Mouse (Mus musculus) intestine, postnatal 0 days (tissue): ENCODE results near the gene Fbxo39. TPM values are rescaled to one million over a fixed set of nuclear protein-coding genes. Genes with fewer than 3 reads are reported as not detected.
A peak's percentile ranks its signal among the peaks of the same experiment; 100 is the strongest.

Experiments used
- ATAC-seq: fragments of 200-750 bp; cut with Nextera tagmentation; 2 replicates; pipeline ENCODE4 v1.8.0; 2017; ENCODE audit warnings: mild to moderate bottlenecking, moderate TSS enrichment, moderate library complexity
- H3K27ac ChIP-seq: fragments of 300-500 bp; sonication (generic); 2 replicates; pipeline ENCODE4 v1.5.1; 2014; ENCODE audit warnings: mild to moderate bottlenecking, low read depth, low read length, moderate library complexity
- H3K27me3 ChIP-seq: fragments of 300-500 bp; sonication (generic); replicated peaks from 2 replicates; pipeline ENCODE4 v1.6.1; 2014; ENCODE audit warnings: low read length, mixed read lengths; ENCODE audit not compliant: control insufficient read depth, insufficient read depth
- H3K36me3 ChIP-seq: fragments of 300-500 bp; sonication (generic); 2 replicates; pipeline ENCODE4 v1.6.1; 2014; ENCODE audit warnings: mild to moderate bottlenecking, moderate library complexity; ENCODE audit not compliant: control insufficient read depth, insufficient read depth
- H3K4me1 ChIP-seq: fragments of 300-500 bp; sonication (generic); replicated peaks from 2 replicates; pipeline ENCODE4 v1.6.1; 2014; ENCODE audit warnings: antibody characterized with exemption, low read length, mixed read lengths; ENCODE audit not compliant: control insufficient read depth, insufficient read depth
- H3K4me2 ChIP-seq: fragments of 300-500 bp; sonication (generic); replicated peaks from 2 replicates; pipeline ENCODE4 v1.6.1; 2014; ENCODE audit warnings: low read depth, mild to moderate bottlenecking, moderate library complexity
- H3K4me3 ChIP-seq: fragments of 300-500 bp; sonication (generic); 2 replicates; pipeline ENCODE4 v1.5.1; 2014; ENCODE audit warnings: low read depth, low read length
- H3K9ac ChIP-seq: fragments of 300-500 bp; sonication (generic); 2 replicates; pipeline ENCODE4 v1.6.1; 2014; ENCODE audit warnings: mild to moderate bottlenecking, low read depth, low read length
- H3K9me3 ChIP-seq: fragments of 300-500 bp; sonication (generic); 2 replicates; pipeline ENCODE4 v1.6.1; 2016; ENCODE audit warnings: mixed run types; ENCODE audit not compliant: control insufficient read depth
- CTCF ChIP-seq: sonication (generic); IDR thresholded peaks from 2 replicates; pipeline ENCODE4 v1.5.1; 2016; ENCODE audit warnings: low read depth, mild to moderate bottlenecking, control low read depth, antibody characterized with exemption, moderate library complexity
- WGBS: fragments of 180-500 bp; shearing (Covaris S2); extraction: QIAGEN DNeasy Blood & Tissue Kit; methylation state at CpG from one replicate; pipeline ENCODE4 v1.1.7; 2014; 5-methylcytosine and 5-hydroxymethylcytosine counted together
- polyA plus RNA-seq: library from polyadenylated mRNA; unstranded; fragments of >200 nt; fragmentation: Nextera tagmentation; extraction: Ambion mirVana; gene quantifications from 2 replicates; pipeline ENCODE4 v1.2.1, GENCODE M21; 2015

The Fbxo39 gene
- polyA plus RNA-seq, 1 experiment from 2014 or later, result not detected

DNA sequence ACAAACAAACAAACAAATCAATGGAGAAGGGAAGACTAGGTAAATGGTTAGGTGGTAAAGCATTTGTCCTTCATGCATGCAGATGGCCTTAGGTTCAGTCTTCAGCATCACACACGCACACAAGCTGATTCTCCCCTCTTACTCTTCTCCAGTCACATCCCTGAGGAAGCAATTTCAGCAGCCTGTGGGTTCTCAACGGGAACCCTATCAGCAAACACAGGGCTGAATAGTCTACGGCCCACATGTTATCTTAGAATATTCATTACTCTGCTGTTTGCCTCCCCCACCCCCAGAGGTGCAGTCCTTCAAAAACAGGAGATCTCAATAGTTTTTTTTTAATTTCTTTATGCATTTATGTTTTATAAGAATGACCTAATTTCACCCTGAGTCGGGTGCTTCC, 3.8 kb upstream of the Fbxo39 start:
- no peaks in the 10 kb centered on the region for H3K9me3 ChIP-seq
- no peak overlapping the region for H3K4me3 ChIP-seq
- H3K36me3 ChIP-seq, result peaks cover 3% of the 10 kb centered on the region; the same call in 1 of the 2 replicates
- WGBS, result 67% methylated on average over 4 of the region's 4 CpGs
- no peak overlapping the region for H3K27ac ChIP-seq
- H3K27me3 ChIP-seq, result peaks cover 15% of the 10 kb centered on the region
- no peak overlapping the region for H3K9ac ChIP-seq
- no peak for TF ChIP-seq CTCF
- no peak for ATAC-seq
- no peaks in the 10 kb centered on the region for H3K4me1 ChIP-seq
- no peak overlapping the region for H3K4me2 ChIP-seq

DNA sequence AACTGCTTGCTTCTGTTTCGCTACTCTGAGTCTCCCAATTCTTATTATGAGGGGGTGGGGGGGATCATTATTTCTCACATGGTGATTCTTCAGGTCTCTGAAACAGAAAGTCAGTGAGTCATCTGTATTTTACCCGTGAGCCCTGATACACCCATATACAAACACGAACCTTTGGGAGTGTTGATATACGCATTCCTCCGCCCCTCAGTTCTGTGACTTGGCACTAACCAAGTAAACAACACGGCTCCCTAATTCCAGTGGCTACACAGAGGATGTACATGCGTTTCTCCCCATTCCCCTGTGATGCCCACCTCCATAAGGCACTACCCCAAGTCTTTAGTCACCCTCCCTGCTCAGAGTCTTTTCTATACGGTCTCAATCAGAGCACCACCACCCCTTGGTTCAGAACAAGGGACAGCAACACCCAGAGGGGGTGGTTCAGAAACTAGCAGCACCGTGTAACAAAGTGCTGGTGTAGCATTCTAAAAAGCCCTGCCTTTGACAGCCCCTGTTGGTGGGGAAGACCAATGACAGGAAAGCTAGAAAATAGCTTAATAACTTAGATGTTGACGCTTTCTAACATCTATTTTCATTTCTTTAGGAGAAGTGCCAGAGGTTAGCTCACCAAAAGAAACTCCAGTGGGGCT, 2.8 kb upstream of the Fbxo39 start:
- H3K36me3 ChIP-seq, result peaks cover 3% of the 10 kb centered on the region; the same call in 1 of the 2 replicates
- no peak for ATAC-seq
- no peak for TF ChIP-seq CTCF
- H3K4me2 ChIP-seq, result no peak overlapping the region
- WGBS, result 73% methylated on average over 10 of the region's 10 CpGs
- H3K9ac ChIP-seq, result no peak overlapping the region
- no peak overlapping the region for H3K4me3 ChIP-seq
- no peaks in the 10 kb centered on the region for H3K9me3 ChIP-seq
- no peak overlapping the region for H3K27ac ChIP-seq
- H3K4me1 ChIP-seq, result no peaks in the 10 kb centered on the region
- peaks cover 19% of the 10 kb centered on the region for H3K27me3 ChIP-seq

DNA sequence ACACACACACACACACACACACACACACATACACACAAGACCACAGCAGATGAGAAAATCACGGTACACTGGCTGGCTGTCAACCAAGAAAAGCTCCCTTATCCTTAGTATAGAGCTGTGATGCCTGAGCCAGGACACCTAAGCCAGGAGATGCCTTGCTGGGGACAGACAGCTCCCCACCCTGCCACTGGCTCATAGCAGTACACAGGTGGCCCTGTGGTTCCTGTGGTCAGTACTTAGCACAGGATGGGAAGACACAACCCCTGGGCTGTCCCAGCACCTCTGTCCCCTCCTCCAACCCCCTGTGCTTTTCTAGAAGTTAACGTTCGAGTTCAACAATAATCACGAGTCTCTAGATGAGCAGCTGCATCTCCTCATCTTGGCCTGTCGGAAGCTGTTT, 3.8 kb downstream of the Fbxo39 start:
- Histone ChIP-seq H3K4me3 (no peak overlapping the region), H3K4me1 (no peaks in the 10 kb centered on the region), H3K4me2 (no peak overlapping the region), H3K27ac (no peak overlapping the region), H3K36me3 (no peaks in the 10 kb centered on the region), H3K9me3 (no peaks in the 10 kb centered on the region), H3K9ac (no peak overlapping the region), H3K27me3 (peaks cover 19% of the 10 kb centered on the region)
- 67% methylated on average over 5 of the region's 5 CpGs for WGBS
- ATAC-seq, result no peak
- no peak for TF ChIP-seq CTCF

- Histone ChIP-seq H3K27ac (no peak overlapping the region), H3K27me3 (no peaks in the 10 kb centered on the region), H3K9ac (no peak overlapping the region), H3K36me3 (no peaks in the 10 kb centered on the region), H3K9me3 (no peaks in the 10 kb centered on the region), H3K4me1 (no peaks in the 10 kb centered on the region), H3K4me3 (no peak overlapping the region), H3K4me2 (no peak overlapping the region)
- TF ChIP-seq CTCF, result peak; percentile 61
- 68% methylated on average over 3 of the region's 3 CpGs for WGBS
- ATAC-seq, result no peak
Observed at GRCm38 (mm10) chr11:72324431-72324830, 10.2 kb downstream of the Fbxo39 start.

- WGBS, result 80% methylated on average over 4 of the region's 4 CpGs
- TF ChIP-seq CTCF, result no peak
- Histone ChIP-seq H3K4me2 (no peak overlapping the region), H3K27me3 (no peaks in the 10 kb centered on the region), H3K9ac (no peak overlapping the region), H3K36me3 (no peaks in the 10 kb centered on the region), H3K4me3 (no peak overlapping the region), H3K27ac (no peak overlapping the region), H3K4me1 (no peaks in the 10 kb centered on the region), H3K9me3 (no peaks in the 10 kb centered on the region)
- ATAC-seq, result no peak
Observed at GRCm38 (mm10) chr11:72325701-72326100, 11.5 kb downstream of the Fbxo39 start.

DNA sequence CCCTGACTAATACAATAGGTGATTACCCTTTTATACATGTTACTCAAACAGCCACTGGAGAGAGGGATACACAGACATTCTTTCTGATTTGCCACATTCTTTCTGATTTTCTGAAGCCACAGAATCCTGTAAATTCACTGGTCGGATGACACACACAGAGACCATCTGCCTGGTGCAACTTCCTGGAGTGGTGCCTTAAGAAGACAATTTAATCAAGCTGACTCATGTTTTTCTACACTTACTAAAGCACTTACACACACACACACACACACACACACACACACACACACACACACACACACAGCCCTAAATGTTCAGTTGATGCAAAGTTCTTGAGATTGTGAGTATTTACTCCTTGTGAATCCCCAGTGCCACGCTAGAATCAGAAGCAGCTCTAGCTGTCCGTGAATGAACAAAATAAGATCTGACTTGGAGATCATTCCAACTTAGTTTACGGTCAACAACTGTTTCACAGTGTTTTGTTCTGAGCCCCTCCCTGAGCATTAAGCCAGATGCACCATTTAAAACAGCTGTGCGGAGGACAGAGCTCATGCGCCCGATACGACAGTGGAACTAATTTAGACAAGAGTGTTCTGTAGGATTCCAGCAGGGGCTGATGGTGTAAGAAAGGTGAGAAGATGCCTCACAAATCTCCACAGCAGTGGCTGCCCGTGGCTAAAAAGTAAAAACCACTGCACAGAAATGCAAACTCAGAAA, 18.9 kb downstream of the Fbxo39 start:
- Histone ChIP-seq H3K4me3 (no peak overlapping the region), H3K4me2 (no peak overlapping the region), H3K4me1 (no peaks in the 10 kb centered on the region), H3K27ac (no peak overlapping the region), H3K27me3 (no peaks in the 10 kb centered on the region), H3K9ac (no peak overlapping the region), H3K36me3 (no peaks in the 10 kb centered on the region), H3K9me3 (no peaks in the 10 kb centered on the region)
- no peak for ATAC-seq
- 78% methylated on average over 9 of the region's 9 CpGs for WGBS
- no peak for TF ChIP-seq CTCF
